Mouse (Mus musculus): ENCODE results near the gene Hinfp.

DNA sequence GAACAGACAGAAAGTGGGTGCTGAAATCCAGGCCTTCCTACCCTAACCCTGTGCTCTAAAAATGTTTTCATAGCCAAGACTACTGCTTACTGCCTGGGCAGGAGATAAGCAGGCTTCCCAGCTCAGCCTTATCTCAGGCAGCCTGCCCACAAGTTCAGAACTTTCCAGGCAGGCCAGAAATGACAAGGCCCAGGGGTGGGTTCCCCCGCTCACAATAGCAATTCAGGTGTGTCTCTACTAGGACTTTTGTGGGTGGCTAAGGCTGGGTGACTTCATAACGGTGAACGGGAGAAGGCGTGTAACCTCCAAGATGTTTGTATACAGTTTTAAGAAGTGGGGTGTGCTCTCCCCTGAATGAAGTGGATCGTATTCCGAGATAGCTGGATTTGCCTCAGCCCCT is 37.8 kb upstream of the Hinfp start:
- no peak for TF ChIP-seq CTCF (IDR thresholded peaks at IDR 0.05; ENCODE audit: low read depth, low read length)
- no peak for TF ChIP-seq GATA2 (IDR thresholded peaks at IDR 0.05; ENCODE audit: borderline replicate concordance, low read depth, low read length)

Data from G1E (cell line).